Mouse (Mus musculus) ovary, adult 18-20 months (tissue): ENCODE measurements around the gene Ankrd28.

Experiments
- DNase-seq: peaks from one replicate; pipeline ENCODE4 v3.0.0; 2022; ENCODE audit warnings: low spot score, mixed read lengths

The Ankrd28 gene

GRCm38 (mm10) chr14:31665566-31665940 is 164.9 kb downstream of the Ankrd28 start:
- no peak for DNase-seq

GRCm38 (mm10) chr14:31664903-31665565 is 165.4 kb downstream of the Ankrd28 start:
- no peak for DNase-seq

- DNase-seq = no peak
Measured at GRCm38 (mm10) chr14:31664100-31664902, 166.2 kb downstream of the Ankrd28 start.

- DNase-seq = no peak
Measured at GRCm38 (mm10) chr14:31663376-31664099, 166.9 kb downstream of the Ankrd28 start.

GRCm38 (mm10) chr14:31662555-31663211 is 167.8 kb downstream of the Ankrd28 start:
- DNase-seq = peak; percentile 44

GRCm38 (mm10) chr14:31661671-31662554 is 168.5 kb downstream of the Ankrd28 start:
- DNase-seq = peak; percentile 86

- no peak for DNase-seq
Measured at GRCm38 (mm10) chr14:31660312-31661093, 169.9 kb downstream of the Ankrd28 start.

- DNase-seq = no peak
Measured at GRCm38 (mm10) chr14:31659501-31660181, 170.8 kb downstream of the Ankrd28 start.

- DNase-seq = no peak
Measured at GRCm38 (mm10) chr14:31658126-31658680, 172.2 kb downstream of the Ankrd28 start.

GRCm38 (mm10) chr14:31656857-31657645 is 173.4 kb downstream of the Ankrd28 start:
- no peak for DNase-seq

GRCm38 (mm10) chr14:31656386-31656785 is 174.1 kb downstream of the Ankrd28 start:
- no peak for DNase-seq

GRCm38 (mm10) chr14:31655406-31655805 is 175.0 kb downstream of the Ankrd28 start:
- no peak for DNase-seq

- DNase-seq = no peak
Measured at GRCm38 (mm10) chr14:31654816-31655215, 175.6 kb downstream of the Ankrd28 start.

- no peak for DNase-seq
Measured at GRCm38 (mm10) chr14:31653101-31653875, 177.2 kb downstream of the Ankrd28 start.

GRCm38 (mm10) chr14:31652624-31653023 is 177.8 kb downstream of the Ankrd28 start:
- DNase-seq = no peak

GRCm38 (mm10) chr14:31652106-31652505 is 178.3 kb downstream of the Ankrd28 start:
- DNase-seq = no peak

GRCm38 (mm10) chr14:31651206-31651605 is 179.2 kb downstream of the Ankrd28 start:
- DNase-seq = no peak

- no peak for DNase-seq
Measured at GRCm38 (mm10) chr14:31650347-31650746, 180.1 kb downstream of the Ankrd28 start.
